Mouse (Mus musculus) right cerebral cortex, adult 2 months (tissue): ENCODE measurements around the gene Rnf130.

ENCODE experiments used
- DNase-seq, 2 experiments: peaks; one replicate each; pipeline ENCODE4 v3.0.0; 2021 to 2022; ENCODE audit warnings: low spot score in 2 of 2

The Rnf130 gene

GRCm38 (mm10) chr11:50024833-50025720, at the start of gene Rnf130:
Gene Rnf130 (plus strand): TSS chr11:50025346.
- DNase-seq: peak; percentile 96

- DNase-seq: no peak
Observed at GRCm38 (mm10) chr11:49977963-49978568, 47.1 kb upstream of the Rnf130 start.

GRCm38 (mm10) chr11:49978935-49979334, 46.2 kb upstream of the Rnf130 start:
- no peak for DNase-seq

GRCm38 (mm10) chr11:49980681-49981235, 44.4 kb upstream of the Rnf130 start:
- DNase-seq: no peak

- no peak for DNase-seq
Observed at GRCm38 (mm10) chr11:49981321-49981963, 43.7 kb upstream of the Rnf130 start.

- DNase-seq: no peak
Observed at GRCm38 (mm10) chr11:49982094-49982493, 43.1 kb upstream of the Rnf130 start.

GRCm38 (mm10) chr11:49982881-49983280, 42.3 kb upstream of the Rnf130 start:
- DNase-seq: no peak

- no peak for DNase-seq
Observed at GRCm38 (mm10) chr11:49983875-49984552, 41.1 kb upstream of the Rnf130 start.

- no peak for DNase-seq
Observed at GRCm38 (mm10) chr11:49985009-49985408, 40.1 kb upstream of the Rnf130 start.

- DNase-seq: peak; percentile 64
Observed at GRCm38 (mm10) chr11:49986277-49987036, 38.7 kb upstream of the Rnf130 start.

GRCm38 (mm10) chr11:49994536-49994935, 30.6 kb upstream of the Rnf130 start:
- no peak for DNase-seq

GRCm38 (mm10) chr11:49996398-49996797, 28.7 kb upstream of the Rnf130 start:
- no peak for DNase-seq

GRCm38 (mm10) chr11:49997321-49997720, 27.8 kb upstream of the Rnf130 start:
- DNase-seq: peak; percentile 31 to 34

- DNase-seq: no peak
Observed at GRCm38 (mm10) chr11:50002853-50003252, 22.3 kb upstream of the Rnf130 start.

GRCm38 (mm10) chr11:50007776-50008175, 17.4 kb upstream of the Rnf130 start:
- DNase-seq: no peak

GRCm38 (mm10) chr11:50008231-50008630, 16.9 kb upstream of the Rnf130 start:
- DNase-seq: no peak

- DNase-seq: no peak
Observed at GRCm38 (mm10) chr11:50013016-50013415, 12.1 kb upstream of the Rnf130 start.

GRCm38 (mm10) chr11:50016503-50016902, 8.6 kb upstream of the Rnf130 start:
- DNase-seq: no peak

GRCm38 (mm10) chr11:50017511-50017910, 7.6 kb upstream of the Rnf130 start:
- DNase-seq: no peak

GRCm38 (mm10) chr11:50018848-50019247, 6.3 kb upstream of the Rnf130 start:
- no peak for DNase-seq

GRCm38 (mm10) chr11:50022085-50022484, 3.1 kb upstream of the Rnf130 start:
- DNase-seq: no peak
